Mouse (Mus musculus) heart, postnatal 0 days (tissue): Measurements from ENCODE around the gene B230217C12Rik. TPM values are rescaled to one million over a fixed set of nuclear protein-coding genes. Genes with fewer than 3 reads are reported as not detected.

Experiments
- ATAC-seq: fragments of 200-750 bp; cut with Nextera tagmentation; 2 replicates; pipeline ENCODE4 v1.8.0; 2017; ENCODE audit warnings: low read depth, moderate number of reproducible peaks, moderate library complexity; ENCODE audit not compliant: insufficient read depth
- DNase-seq: peaks from one replicate; pipeline ENCODE4 v3.0.0-alpha.2; 2016; ENCODE audit warnings: low spot score
- H3K27ac ChIP-seq: fragments of 300-500 bp; sonication (generic); 2 replicates; pipeline ENCODE4 v1.5.1; 2014; ENCODE audit warnings: low read depth, mild to moderate bottlenecking
- H3K27me3 ChIP-seq: fragments of 300-500 bp; sonication (generic); 2 replicates; pipeline ENCODE4 v1.6.1; 2014; ENCODE audit warnings: low read length, mixed read lengths; ENCODE audit not compliant: control insufficient read depth, insufficient read depth
- H3K36me3 ChIP-seq: fragments of 300-500 bp; sonication (generic); replicated peaks from 2 replicates; pipeline ENCODE4 v1.6.1; 2014; ENCODE audit warnings: low read length, mixed read lengths; ENCODE audit not compliant: control insufficient read depth, insufficient read depth
- H3K4me1 ChIP-seq: fragments of 300-500 bp; sonication (generic); 2 replicates; pipeline ENCODE4 v1.6.1; 2014; ENCODE audit warnings: antibody characterized with exemption; ENCODE audit not compliant: control insufficient read depth, insufficient read depth
- H3K4me2 ChIP-seq: fragments of 300-500 bp; sonication (generic); 2 replicates; pipeline ENCODE4 v1.6.1; 2014; ENCODE audit warnings: low read depth, mild to moderate bottlenecking, low read length, moderate library complexity
- H3K4me3 ChIP-seq: fragments of 300-500 bp; sonication (generic); 2 replicates; pipeline ENCODE4 v1.5.1; 2014; ENCODE audit warnings: low read depth, low read length
- H3K9ac ChIP-seq: fragments of 300-500 bp; sonication (generic); replicated peaks from 2 replicates; pipeline ENCODE4 v1.6.1; 2014; ENCODE audit warnings: low read depth, low read length, mixed read lengths
- H3K9me3 ChIP-seq: fragments of 300-500 bp; sonication (generic); replicated peaks from 2 replicates; pipeline ENCODE4 v1.6.1; 2016; ENCODE audit warnings: low read length; ENCODE audit not compliant: control insufficient read depth
- CTCF ChIP-seq: IDR thresholded peaks from 2 replicates; pipeline ENCODE4 v1.5.1; 2016; ENCODE audit warnings: antibody characterized with exemption, control low read depth, low read depth
- EP300 ChIP-seq: IDR thresholded peaks from 2 replicates; pipeline ENCODE4 v1.6.1; 2016; ENCODE audit warnings: antibody characterized with exemption, low read depth
- WGBS: fragments of 180-500 bp; shearing (Covaris S2); extraction: QIAGEN DNeasy Blood & Tissue Kit; methylation state at CpG from one replicate; pipeline ENCODE4 v1.1.7; 2014; 5-methylcytosine and 5-hydroxymethylcytosine counted together
- polyA plus RNA-seq: library from polyadenylated mRNA; unstranded; fragments of >200 nt; fragmentation: Nextera tagmentation; extraction: Ambion mirVana; gene quantifications from 2 replicates; pipeline ENCODE4 v1.2.1, GENCODE M21; 2015
- total RNA-seq: library from RNA; depleted of rRNA; stranded (reverse); fragments of >200 nt; gene quantifications from 2 replicates; pipeline ENCODE4 v1.2.3, GENCODE M21; 2014; ENCODE audit warnings: low replicate concordance

The B230217C12Rik gene
- total and polyA plus RNA-seq, 2 experiments from 2014 or later: 0.97 to 1.4 TPM

DNA sequence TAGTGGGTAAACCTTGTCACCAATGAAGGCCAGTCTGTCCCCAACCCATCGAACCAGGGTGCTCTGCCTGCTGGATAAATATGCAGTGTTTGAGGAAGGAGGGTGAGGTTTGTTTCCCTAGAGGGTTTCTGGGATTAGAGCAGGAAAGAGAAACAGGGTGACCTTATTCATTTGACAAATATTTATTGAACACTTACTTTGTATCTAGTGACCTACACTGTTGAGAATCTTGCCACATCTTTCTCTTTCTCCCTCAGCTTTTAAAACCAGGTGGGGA lies 38.4 kb upstream of the B230217C12Rik start:
- no peak overlapping the region for H3K9ac ChIP-seq
- H3K9me3 ChIP-seq: no peaks in the 10 kb centered on the region
- ATAC-seq (no peak), DNase-seq (no peak)
- H3K4me3 ChIP-seq: no peak overlapping the region
- WGBS: 31% methylated on average over 1 of the region's 1 CpGs
- H3K4me2 ChIP-seq: peak overlapping the region; percentile 90
- H3K4me1 ChIP-seq: peaks cover 49% of the 10 kb centered on the region
- 0 out of 2 replicates have a peak overlapping the region, but pooled peaks have one; percentile 10 for H3K27ac ChIP-seq
- no peaks in the 10 kb centered on the region for H3K27me3 ChIP-seq
- no peak for TF ChIP-seq EP300
- TF ChIP-seq CTCF: no peak
- H3K36me3 ChIP-seq: peaks cover 4% of the 10 kb centered on the region; the same call in 1 of the 2 replicates

DNA sequence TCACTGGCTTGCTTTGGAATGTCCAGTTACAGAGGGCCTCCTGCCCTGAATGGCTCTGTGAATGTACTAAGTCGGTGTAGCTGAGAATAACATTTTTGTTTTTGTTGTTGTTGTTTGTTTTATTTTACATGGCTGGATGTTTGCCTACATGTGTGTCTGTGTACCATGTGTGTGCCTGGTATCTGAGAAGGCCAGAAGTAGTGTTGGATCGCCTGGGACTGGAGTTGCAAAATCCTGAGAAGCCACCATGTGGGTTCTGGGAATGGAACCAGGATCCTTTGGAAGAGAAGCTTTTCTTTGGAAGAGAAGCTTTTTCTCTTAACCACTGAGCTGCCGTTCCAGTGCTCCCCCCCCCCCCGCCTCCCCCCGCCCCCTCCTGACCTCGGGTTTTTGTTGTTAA lies 38.1 kb upstream of the B230217C12Rik start:
- no peak for DNase-seq

DNA sequence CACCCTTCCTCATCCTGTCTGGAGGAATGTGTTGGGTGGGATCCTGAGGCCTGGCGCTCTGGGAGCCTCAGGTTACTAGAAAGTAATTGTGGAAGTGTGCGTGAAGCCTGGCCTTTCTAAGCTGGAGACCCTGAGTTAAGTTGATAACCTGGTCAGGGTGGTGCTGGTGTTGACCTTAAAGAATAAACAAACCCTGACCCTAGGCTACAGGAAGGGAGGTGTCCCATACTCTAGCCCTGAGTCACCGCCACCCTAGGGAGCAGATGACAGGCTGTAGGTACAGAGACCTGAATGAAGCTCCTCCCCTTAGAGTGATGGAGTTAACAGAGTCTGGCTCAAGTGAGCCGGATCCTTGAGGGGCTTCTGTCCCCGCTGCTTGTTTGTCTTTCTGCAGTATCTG lies 36.7 kb upstream of the B230217C12Rik start:
- Histone ChIP-seq H3K4me2 (no peak overlapping the region), H3K9ac (no peak overlapping the region)
- 68% methylated on average over 5 of the region's 5 CpGs for WGBS

More for the DNA sequence above, 38.1 kb upstream of the B230217C12Rik start:
- WGBS: 59% methylated on average over 6 of the region's 6 CpGs
- Histone ChIP-seq H3K27ac (0 out of 2 replicates have a peak overlapping the region, but pooled peaks have one; percentile 10), H3K9ac (no peak overlapping the region), H3K27me3 (no peaks in the 10 kb centered on the region), H3K36me3 (peaks cover 6% of the 10 kb centered on the region; the same call in 1 of the 2 replicates), H3K9me3 (no peaks in the 10 kb centered on the region), H3K4me3 (no peak overlapping the region), H3K4me2 (no peak overlapping the region), H3K4me1 (peaks cover 49% of the 10 kb centered on the region)
- TF ChIP-seq CTCF (no peak), EP300 (no peak)
- no peak for ATAC-seq

GRCm38 (mm10) chr11:97804841-97805661 lies 35.5 kb upstream of the B230217C12Rik start:
- H3K4me1 ChIP-seq: peaks cover 72% of the 10 kb centered on the region
- H3K4me2 ChIP-seq: peak overlapping the region; percentile 43
- no peak overlapping the region for H3K4me3 ChIP-seq
- H3K36me3 ChIP-seq: peaks cover 11% of the 10 kb centered on the region; the same call in 1 of the 2 replicates
- WGBS: 3% methylated on average over 9 of the region's 9 CpGs
- no peaks in the 10 kb centered on the region for H3K9me3 ChIP-seq
- H3K27me3 ChIP-seq: no peaks in the 10 kb centered on the region
- H3K27ac ChIP-seq: peak overlapping the region; percentile 47
- no peak overlapping the region for H3K9ac ChIP-seq
- TF ChIP-seq EP300: no peak
- TF ChIP-seq CTCF: no peak
- peak; percentile 64 for DNase-seq
- ATAC-seq: peak; percentile 12; the same call in 1 of the 2 replicates

More for the DNA sequence above, 36.7 kb upstream of the B230217C12Rik start:
- no peak for ATAC-seq
- H3K4me3 ChIP-seq: no peak overlapping the region
- no peaks in the 10 kb centered on the region for H3K27me3 ChIP-seq
- peaks cover 6% of the 10 kb centered on the region; the same call in 1 of the 2 replicates for H3K36me3 ChIP-seq
- H3K9me3 ChIP-seq: no peaks in the 10 kb centered on the region
- no peak for DNase-seq
- peaks cover 60% of the 10 kb centered on the region for H3K4me1 ChIP-seq
- no peak overlapping the region for H3K27ac ChIP-seq
- TF ChIP-seq EP300: no peak
- no peak for TF ChIP-seq CTCF

- Histone ChIP-seq H3K4me3 (no peak overlapping the region), H3K36me3 (peaks cover 11% of the 10 kb centered on the region), H3K27ac (peak overlapping the region; percentile 47), H3K9ac (no peak overlapping the region), H3K4me2 (peak overlapping the region; percentile 43), H3K4me1 (peaks cover 80% of the 10 kb centered on the region), H3K27me3 (no peaks in the 10 kb centered on the region), H3K9me3 (no peaks in the 10 kb centered on the region)
- 28% methylated on average over 15 of the region's 15 CpGs for WGBS
- TF ChIP-seq CTCF (no peak), EP300 (no peak)
- no peak for DNase-seq
- ATAC-seq: no peak
Measured at GRCm38 (mm10) chr11:97805662-97806612, 34.6 kb upstream of the B230217C12Rik start.
